Mouse (Mus musculus) liver, embryonic 11.5 days (tissue): ENCODE measurements around the gene Pirb. TPM values are rescaled to one million over a fixed set of nuclear protein-coding genes. Genes with fewer than 3 reads are reported as not detected.

Experiments used
- ATAC-seq: fragments of 200-750 bp; cut with Nextera tagmentation; replicated peaks from 2 replicates; pipeline ENCODE4 v1.8.0; 2017; ENCODE audit warnings: moderate number of reproducible peaks, mild to moderate bottlenecking, moderate TSS enrichment, moderate library complexity; ENCODE audit not compliant: low FRiP score
- DNase-seq: peaks from one replicate; pipeline ENCODE4 v3.0.0-alpha.2; 2017; ENCODE audit warnings: low spot score
- H3K27ac ChIP-seq: fragments of 300-500 bp; sonication (generic); 2 replicates; pipeline ENCODE4 v1.5.1; 2014; ENCODE audit warnings: mild to moderate bottlenecking, low read depth, low read length, control low read depth
- H3K27me3 ChIP-seq: fragments of 300-500 bp; sonication (generic); replicated peaks from 2 replicates; pipeline ENCODE4 v1.6.1; 2014; ENCODE audit warnings: low read length, mixed read lengths; ENCODE audit not compliant: control insufficient read depth, insufficient read depth
- H3K36me3 ChIP-seq: fragments of 300-500 bp; sonication (generic); 2 replicates; pipeline ENCODE4 v1.6.1; 2014; ENCODE audit warnings: mild to moderate bottlenecking, low read length, moderate library complexity, mixed read lengths; ENCODE audit not compliant: control insufficient read depth, insufficient read depth
- H3K4me1 ChIP-seq: fragments of 300-500 bp; sonication (generic); replicated peaks from 2 replicates; pipeline ENCODE4 v1.6.1; 2014; ENCODE audit warnings: low read length, mixed read lengths; ENCODE audit not compliant: control insufficient read depth, insufficient read depth
- H3K4me2 ChIP-seq: fragments of 300-500 bp; sonication (generic); 2 replicates; pipeline ENCODE4 v1.6.1; 2014; ENCODE audit warnings: mild to moderate bottlenecking, control low read depth, moderate library complexity
- H3K4me3 ChIP-seq: fragments of 300-500 bp; sonication (generic); 2 replicates; pipeline ENCODE4 v1.5.1; 2014; ENCODE audit warnings: low read depth, low read length, control low read depth
- H3K9ac ChIP-seq: fragments of 300-500 bp; sonication (generic); 2 replicates; pipeline ENCODE4 v1.6.1; 2014; ENCODE audit warnings: low read depth, low read length, control low read depth
- H3K9me3 ChIP-seq: fragments of 300-500 bp; sonication (generic); 2 replicates; pipeline ENCODE4 v1.6.1; 2016; ENCODE audit warnings: low read length, inconsistent platforms, mixed read lengths; ENCODE audit not compliant: control insufficient read depth
- WGBS: fragments of 180-500 bp; shearing (Covaris S2); extraction: QIAGEN DNeasy Blood & Tissue Kit; methylation state at CpG from one replicate; pipeline ENCODE4 v1.1.7; 2014; 5-methylcytosine and 5-hydroxymethylcytosine counted together
- polyA plus RNA-seq: library from polyadenylated mRNA; unstranded; fragments of >200 nt; fragmentation: Nextera tagmentation; extraction: Ambion mirVana; gene quantifications from 2 replicates; pipeline ENCODE4 v1.2.1, GENCODE M21; 2014

Pirb gene
- polyA plus RNA-seq, 1 experiment from 2014 or later: 1.0 TPM

DNA sequence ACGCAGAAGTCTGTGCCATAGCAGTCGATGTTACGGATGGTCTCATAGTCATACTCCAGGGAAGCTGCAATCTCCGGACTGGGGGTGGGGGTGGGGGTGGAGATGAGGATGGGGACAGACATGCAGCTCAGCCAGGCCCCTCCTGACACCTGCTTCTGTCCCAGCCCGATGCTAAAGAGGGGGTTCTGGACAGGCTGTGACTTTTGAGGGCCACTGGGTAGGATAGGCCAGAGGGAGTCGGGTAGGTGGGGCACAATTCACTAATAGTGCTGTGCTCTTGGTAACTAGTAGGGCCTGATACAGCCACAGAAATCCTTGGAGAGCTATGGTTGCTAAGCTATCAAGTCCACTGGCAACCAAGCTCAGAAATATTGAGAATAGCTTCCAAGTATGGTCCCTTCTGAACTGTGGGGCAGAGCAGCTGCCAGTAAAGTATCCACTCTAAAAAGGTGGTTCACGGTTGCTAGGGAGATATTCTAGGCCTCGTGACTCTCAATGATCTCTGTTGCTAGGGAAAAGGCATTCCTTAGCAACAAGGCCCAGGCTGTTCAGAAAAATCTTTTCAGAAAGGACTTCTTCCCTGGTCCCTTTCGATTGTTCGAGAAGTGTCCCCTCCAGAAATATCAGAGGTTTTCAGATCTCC is 36.2 kb downstream of the Pirb start:
- no peak overlapping the region for H3K4me3 ChIP-seq
- no peaks in the 10 kb centered on the region for H3K9me3 ChIP-seq
- H3K9ac ChIP-seq: no peak overlapping the region
- H3K36me3 ChIP-seq: peaks cover 11% of the 10 kb centered on the region
- H3K4me2 ChIP-seq: no peak overlapping the region
- WGBS: 83% methylated on average over 10 of the region's 10 CpGs
- ATAC-seq (no peak), DNase-seq (no peak)
- no peaks in the 10 kb centered on the region for H3K4me1 ChIP-seq
- H3K27ac ChIP-seq: no peak overlapping the region
- H3K27me3 ChIP-seq: no peaks in the 10 kb centered on the region

- H3K36me3 ChIP-seq: no peaks in the 10 kb centered on the region
- DNase-seq: no peak
- no peak within 1 kb of the TSS for H3K27ac ChIP-seq
- H3K4me2 ChIP-seq: no peak within 1 kb of the TSS
- 49% methylated on average over 9 of the region's 9 CpGs for WGBS
- H3K4me1 ChIP-seq: no peaks in the 10 kb centered on the region; the same call in 1 of the 2 replicates
- no peaks in the 10 kb centered on the region for H3K27me3 ChIP-seq
- no peak within 1 kb of the TSS for H3K9ac ChIP-seq
- H3K9me3 ChIP-seq: no peaks in the 10 kb centered on the region
- ATAC-seq: no peak
- no peak within 1 kb of the TSS for H3K4me3 ChIP-seq
Measured at GRCm38 (mm10) chr7:3677342-3677741, 42.8 kb downstream of the Pirb start, which contains the start of gene Tmc4. Gene Tmc4 (minus strand): TSS chr7:3677553.

DNA sequence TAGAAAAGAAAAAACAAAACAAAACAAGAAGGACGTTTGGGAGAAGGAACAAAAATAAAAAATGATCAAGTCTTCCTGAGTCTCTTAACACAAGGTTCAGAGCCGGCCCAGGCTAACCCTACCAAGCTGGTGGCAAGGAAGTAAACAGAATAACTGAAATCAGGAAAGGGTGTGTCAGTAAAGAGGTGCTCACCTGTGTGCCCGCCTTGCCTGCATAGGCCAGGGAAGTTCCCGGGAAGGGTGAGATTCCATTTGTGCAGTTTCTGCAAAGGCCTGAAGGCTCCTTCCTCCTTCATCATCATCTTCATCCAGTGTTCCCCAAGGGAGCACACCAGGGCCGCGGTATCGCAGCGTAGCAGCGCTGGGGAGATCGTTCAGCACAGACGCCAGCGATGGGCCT is 43.8 kb downstream of the Pirb start:
- H3K9ac ChIP-seq: no peak overlapping the region
- H3K36me3 ChIP-seq: no peaks in the 10 kb centered on the region
- 82% methylated on average over 12 of the region's 12 CpGs for WGBS
- ATAC-seq (no peak), DNase-seq (no peak)
- H3K4me1 ChIP-seq: no peaks in the 10 kb centered on the region; the same call in 1 of the 2 replicates
- no peak overlapping the region for H3K4me3 ChIP-seq
- no peak overlapping the region; the same call in 1 of the 2 replicates for H3K27ac ChIP-seq
- H3K27me3 ChIP-seq: no peaks in the 10 kb centered on the region
- no peaks in the 10 kb centered on the region for H3K9me3 ChIP-seq
- no peak overlapping the region for H3K4me2 ChIP-seq

DNA sequence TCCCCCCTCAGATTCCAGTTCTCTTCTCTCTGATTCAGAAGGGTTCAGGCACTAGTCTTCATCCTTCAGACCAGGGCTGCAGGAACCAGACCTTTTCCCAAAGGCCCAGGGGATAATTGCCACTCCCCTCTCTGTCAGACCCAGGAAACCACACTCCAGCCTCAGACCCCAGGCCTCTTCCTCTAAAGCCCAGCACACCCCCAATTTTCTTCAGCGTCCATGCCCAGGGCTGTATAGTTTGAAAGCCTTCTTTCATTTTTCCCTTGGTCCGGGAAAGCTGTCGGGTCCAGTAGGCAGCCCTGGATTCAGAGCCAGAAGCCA is 45.0 kb downstream of the Pirb start:
- Histone ChIP-seq H3K27ac (no peak overlapping the region), H3K36me3 (no peaks in the 10 kb centered on the region), H3K9me3 (no peaks in the 10 kb centered on the region), H3K27me3 (no peaks in the 10 kb centered on the region), H3K4me2 (no peak overlapping the region), H3K9ac (no peak overlapping the region), H3K4me1 (no peaks in the 10 kb centered on the region; the same call in 1 of the 2 replicates), H3K4me3 (no peak overlapping the region)
- ATAC-seq (peak; percentile 21; the same call in 1 of the 2 replicates), DNase-seq (no peak)
- WGBS: 53% methylated on average over 3 of the region's 3 CpGs

DNA sequence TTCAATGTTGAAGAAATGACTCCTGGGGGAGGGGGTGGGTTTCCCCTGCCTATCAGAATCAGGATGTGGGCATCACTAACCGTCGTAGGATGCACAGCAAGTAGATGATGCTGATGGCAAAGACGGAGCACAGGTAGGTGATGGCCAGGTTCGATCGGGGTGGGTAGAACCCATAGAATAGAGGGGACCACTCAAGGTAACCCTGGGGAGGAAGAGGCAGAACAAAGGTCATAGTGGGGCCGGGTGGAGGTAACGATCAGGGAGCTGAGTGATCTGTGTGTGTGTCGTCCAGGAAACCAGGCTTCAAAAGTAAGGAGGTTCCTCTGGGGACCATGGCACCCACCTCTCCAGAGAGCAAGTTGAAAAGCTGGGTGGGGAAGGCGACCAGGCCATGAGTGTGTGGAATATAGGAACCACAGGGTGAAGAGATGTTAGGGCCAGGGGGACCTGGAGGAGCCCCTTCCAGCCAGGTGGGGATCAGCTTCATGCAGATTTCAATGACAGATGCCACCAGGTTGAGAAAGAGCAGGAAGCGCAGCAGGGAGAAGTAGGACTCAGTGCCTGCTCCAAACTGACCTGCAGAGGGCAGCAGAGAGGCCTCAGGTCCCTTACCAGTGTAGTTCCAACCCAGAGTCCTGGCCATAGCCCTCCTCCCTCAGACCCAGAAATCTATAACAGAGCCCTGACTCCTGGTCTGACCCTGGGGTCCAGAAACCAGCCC is 45.5 kb downstream of the Pirb start:
- Histone ChIP-seq H3K36me3 (no peaks in the 10 kb centered on the region), H3K9me3 (no peaks in the 10 kb centered on the region), H3K27me3 (no peaks in the 10 kb centered on the region), H3K4me1 (no peaks in the 10 kb centered on the region; the same call in 1 of the 2 replicates), H3K4me2 (no peak overlapping the region), H3K4me3 (no peak overlapping the region), H3K27ac (no peak overlapping the region), H3K9ac (no peak overlapping the region)
- ATAC-seq (peak; percentile 84), DNase-seq (peak; percentile 67)
- WGBS: 59% methylated on average over 10 of the region's 10 CpGs

- WGBS: 18% methylated on average over 14 of the region's 14 CpGs
- Histone ChIP-seq H3K9ac (peak overlapping the region; percentile 66), H3K4me3 (peak overlapping the region; percentile 71), H3K4me2 (peak overlapping the region; percentile 92), H3K9me3 (no peaks in the 10 kb centered on the region), H3K27me3 (no peaks in the 10 kb centered on the region), H3K27ac (peak overlapping the region; percentile 46; the same call in 1 of the 2 replicates), H3K36me3 (peaks cover 8% of the 10 kb centered on the region; the same call in 1 of the 2 replicates), H3K4me1 (peaks cover 14% of the 10 kb centered on the region)
- DNase-seq (no peak), ATAC-seq (peak; percentile 30)
Measured at GRCm38 (mm10) chr7:3666921-3667391, 53.2 kb downstream of the Pirb start.

- WGBS: 3% methylated on average over 45 of the region's 45 CpGs
- no peaks in the 10 kb centered on the region for H3K27me3 ChIP-seq
- peak within 1 kb of the TSS; percentile 82 for H3K9ac ChIP-seq
- no peaks in the 10 kb centered on the region for H3K9me3 ChIP-seq
- H3K36me3 ChIP-seq: peaks cover 19% of the 10 kb centered on the region
- H3K4me2 ChIP-seq: peak within 1 kb of the TSS; percentile 92
- H3K27ac ChIP-seq: peak within 1 kb of the TSS; percentile 93
- ATAC-seq (peak; percentile 96), DNase-seq (peak; percentile 84)
- H3K4me1 ChIP-seq: peaks cover 14% of the 10 kb centered on the region
- peak within 1 kb of the TSS; percentile 71 for H3K4me3 ChIP-seq
Measured at GRCm38 (mm10) chr7:3665215-3666114, 54.7 kb downstream of the Pirb start, which contains the start of gene Leng1. Gene Leng1 (minus strand): TSS chr7:3665840.

- H3K27ac ChIP-seq: peak overlapping the region; percentile 79
- peak; percentile 50 for ATAC-seq
- peak; percentile 49 for DNase-seq
- no peaks in the 10 kb centered on the region for H3K9me3 ChIP-seq
- peak overlapping the region; percentile 71 for H3K4me3 ChIP-seq
- no peaks in the 10 kb centered on the region for H3K27me3 ChIP-seq
- H3K4me1 ChIP-seq: peaks cover 14% of the 10 kb centered on the region
- peaks cover 27% of the 10 kb centered on the region for H3K36me3 ChIP-seq
- peak overlapping the region; percentile 92 for H3K4me2 ChIP-seq
- peak overlapping the region; percentile 82 for H3K9ac ChIP-seq
- WGBS: 28% methylated on average over 15 of the region's 15 CpGs
Measured at GRCm38 (mm10) chr7:3664524-3665214, 55.5 kb downstream of the Pirb start.
